Mouse (Mus musculus) left cerebral cortex, adult 18-20 months (tissue): ENCODE measurements around the gene Naa80. TPM values are rescaled to one million over a fixed set of nuclear protein-coding genes. Genes with fewer than 3 reads are reported as not detected.
"Not testable (repeated sequence)": the region's sequence is repeated elsewhere in the genome, so short reads cannot be mapped to it uniquely, and the experiment has no call there.

Experiments
- DNase-seq, 2 experiments: peaks; one replicate each; pipeline ENCODE4 v3.0.0; 2021 to 2022; ENCODE audit warnings: low spot score in 2 of 2, mixed read lengths in 1 of 2
- total RNA-seq, 2 experiments: library from RNA; stranded (reverse); gene quantifications; 2 replicates each; pipeline ENCODE4 v1.2.3; 2021

Naa80 gene
- total RNA-seq, 2 experiments from 2014 or later = 10.1 to 13.4 TPM

DNA sequence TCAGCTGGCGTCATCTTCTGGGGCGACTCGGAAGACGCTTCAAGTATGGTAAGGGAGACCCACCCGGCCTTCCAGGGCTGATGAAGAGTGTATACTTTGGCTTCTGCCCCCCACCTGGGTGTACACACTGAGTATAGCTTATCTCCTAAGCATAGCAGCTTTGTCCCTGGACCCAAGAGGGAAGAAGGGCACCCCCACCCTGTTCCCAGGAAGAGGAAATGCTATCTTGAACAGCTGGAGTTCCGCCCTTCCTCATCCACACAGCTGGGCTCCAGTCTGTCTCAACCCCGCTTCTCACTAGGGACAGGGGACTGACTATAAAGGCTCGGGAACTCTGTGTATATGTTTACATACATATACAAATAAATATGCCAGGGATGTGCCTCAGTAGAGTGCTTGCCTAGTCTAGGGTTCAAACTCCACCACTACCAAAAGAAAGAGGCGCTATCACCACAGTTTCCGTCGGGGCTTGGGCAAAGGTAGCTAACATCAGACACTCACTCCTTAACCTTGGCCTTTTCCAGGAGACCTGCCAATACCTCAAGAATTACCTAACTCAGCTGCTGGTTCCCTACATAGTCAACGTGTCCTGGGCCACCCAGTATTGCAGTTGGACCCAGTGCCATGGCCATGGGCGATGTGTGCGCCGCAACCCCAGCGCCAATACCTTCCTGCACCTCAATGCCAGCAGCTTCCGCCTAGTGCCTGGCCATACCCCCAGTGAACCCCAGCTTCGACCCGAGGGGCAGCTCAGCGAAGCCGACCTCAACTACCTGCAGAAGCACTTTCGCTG lies 7.0 kb upstream of the Naa80 start:
- no peak for DNase-seq

DNA sequence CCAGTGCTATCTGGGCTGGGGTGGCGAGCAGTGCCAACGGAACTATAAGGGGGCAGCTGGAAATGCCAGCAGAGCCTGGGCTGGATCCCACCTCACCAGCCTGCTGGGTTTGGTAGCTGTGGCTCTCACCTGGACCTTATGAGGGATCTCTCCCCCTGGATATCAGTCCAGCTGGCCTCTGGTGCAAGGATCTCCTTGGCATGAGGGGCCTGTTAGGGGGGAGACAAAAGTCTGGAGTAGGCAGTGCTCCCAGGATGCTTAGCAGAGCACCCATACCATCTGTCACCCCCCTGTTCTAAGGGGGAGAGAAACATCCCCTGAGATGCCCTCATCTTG lies 6.4 kb upstream of the Naa80 start:
- DNase-seq = no peak

DNA sequence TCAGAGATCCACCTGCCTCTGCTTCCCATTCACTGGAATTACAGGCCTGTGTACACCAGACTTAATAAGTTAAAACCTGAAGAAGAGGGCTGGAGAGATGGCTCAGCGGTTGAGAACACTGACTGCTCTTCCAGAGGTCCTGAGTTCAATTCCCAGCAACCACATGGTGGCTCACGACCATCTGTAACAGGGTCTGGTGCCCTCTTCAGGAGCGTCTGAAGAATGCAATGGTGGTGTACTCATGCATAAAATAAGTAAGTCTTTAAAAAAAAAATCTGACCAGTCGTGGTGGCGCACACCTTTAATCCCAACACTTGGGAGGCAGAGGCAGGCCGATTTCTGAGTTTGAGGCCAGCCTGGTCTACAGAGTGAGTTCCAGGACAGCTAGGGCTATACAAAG lies 4.9 kb upstream of the Naa80 start:
- DNase-seq = not testable (repeated sequence)

DNA sequence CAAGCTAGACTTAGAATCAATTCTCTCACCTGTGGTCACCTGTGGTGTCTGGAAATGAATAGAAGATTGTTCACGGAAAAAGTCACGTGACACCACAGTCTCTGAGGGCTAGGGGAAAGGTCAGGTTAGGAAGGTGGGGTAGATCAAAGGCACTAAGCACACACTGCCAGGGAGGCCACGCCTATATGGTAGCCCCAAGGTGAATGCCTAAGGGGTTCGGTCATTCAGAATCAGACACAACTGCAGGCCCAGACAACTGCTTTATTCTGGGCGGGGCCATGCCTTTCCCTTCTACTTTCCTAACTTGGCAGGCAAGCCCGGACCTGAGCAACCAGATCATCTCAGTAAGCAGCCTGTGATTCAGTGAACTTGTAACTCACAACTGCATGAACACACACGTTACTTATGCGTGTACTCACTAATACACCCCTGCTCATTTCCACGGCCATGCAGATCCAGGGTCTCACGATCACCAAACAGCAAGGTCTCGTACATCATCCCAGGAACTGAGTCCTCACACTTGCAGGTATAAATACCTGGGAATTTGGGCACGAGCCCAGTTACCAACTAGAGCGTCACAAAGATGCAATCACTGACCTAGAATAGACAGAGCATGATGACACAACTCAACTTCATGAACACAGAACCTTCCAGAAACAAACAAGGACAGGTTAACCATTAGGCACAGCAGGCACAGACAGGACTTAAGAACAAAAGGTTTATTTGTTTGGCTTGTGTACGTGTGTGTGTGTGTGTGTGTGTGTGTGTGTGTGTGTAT lies 2.9 kb upstream of the Naa80 start:
- DNase-seq = no peak

DNA sequence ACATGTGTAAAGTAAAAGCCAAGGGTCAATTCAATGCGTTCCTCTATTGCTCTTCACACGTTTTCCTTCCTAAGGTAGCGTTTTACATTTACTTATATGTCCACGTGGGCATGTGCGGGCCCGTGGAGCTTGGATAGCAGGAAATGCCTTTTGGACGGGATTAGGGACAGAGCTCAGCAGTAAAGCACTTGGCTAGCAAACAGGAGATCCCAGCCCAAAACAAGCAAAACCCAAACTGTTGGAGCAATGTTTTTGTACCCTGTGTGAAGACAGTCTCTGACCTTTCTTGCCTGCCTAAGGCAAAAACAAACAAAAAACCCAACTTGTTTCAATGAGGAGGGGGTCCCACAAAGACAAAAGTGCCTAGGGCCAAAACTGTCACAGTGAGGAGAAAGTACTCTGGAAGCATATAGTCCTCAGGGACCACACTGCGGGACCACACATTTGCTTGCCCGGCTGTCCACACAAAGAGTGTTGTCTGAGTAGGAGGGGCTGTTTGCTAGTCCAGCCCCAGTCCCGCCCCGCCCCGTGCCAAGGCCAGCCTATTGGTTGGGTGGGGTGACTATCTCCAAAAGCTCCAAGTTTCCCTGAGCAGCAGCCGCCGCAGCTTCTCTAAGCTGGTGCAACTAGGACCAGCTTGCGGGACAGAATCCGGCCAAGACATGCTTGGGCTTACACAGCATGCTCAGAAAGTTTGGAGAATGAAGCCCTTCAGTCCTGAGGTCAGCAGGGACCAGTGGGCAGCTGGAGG lies 2.2 kb upstream of the Naa80 start, which contains the start of gene Hyal1:
Gene Hyal1 (plus strand): TSS at position 571 of the 751 bp plus-strand sequence.
- no peak for DNase-seq

DNA sequence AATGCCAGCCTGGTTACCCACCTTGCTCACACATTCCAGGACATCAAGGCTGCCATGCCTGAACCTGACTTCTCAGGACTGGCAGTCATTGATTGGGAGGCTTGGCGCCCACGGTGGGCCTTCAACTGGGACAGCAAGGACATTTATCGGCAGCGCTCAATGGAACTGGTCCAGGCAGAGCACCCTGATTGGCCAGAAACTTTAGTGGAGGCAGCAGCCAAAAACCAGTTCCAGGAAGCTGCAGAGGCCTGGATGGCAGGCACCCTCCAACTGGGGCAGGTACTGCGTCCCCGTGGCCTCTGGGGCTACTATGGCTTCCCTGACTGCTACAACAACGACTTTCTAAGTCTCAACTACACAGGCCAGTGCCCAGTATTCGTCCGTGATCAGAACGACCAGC lies 816 bp upstream of the Naa80 start:
- DNase-seq = no peak

DNA sequence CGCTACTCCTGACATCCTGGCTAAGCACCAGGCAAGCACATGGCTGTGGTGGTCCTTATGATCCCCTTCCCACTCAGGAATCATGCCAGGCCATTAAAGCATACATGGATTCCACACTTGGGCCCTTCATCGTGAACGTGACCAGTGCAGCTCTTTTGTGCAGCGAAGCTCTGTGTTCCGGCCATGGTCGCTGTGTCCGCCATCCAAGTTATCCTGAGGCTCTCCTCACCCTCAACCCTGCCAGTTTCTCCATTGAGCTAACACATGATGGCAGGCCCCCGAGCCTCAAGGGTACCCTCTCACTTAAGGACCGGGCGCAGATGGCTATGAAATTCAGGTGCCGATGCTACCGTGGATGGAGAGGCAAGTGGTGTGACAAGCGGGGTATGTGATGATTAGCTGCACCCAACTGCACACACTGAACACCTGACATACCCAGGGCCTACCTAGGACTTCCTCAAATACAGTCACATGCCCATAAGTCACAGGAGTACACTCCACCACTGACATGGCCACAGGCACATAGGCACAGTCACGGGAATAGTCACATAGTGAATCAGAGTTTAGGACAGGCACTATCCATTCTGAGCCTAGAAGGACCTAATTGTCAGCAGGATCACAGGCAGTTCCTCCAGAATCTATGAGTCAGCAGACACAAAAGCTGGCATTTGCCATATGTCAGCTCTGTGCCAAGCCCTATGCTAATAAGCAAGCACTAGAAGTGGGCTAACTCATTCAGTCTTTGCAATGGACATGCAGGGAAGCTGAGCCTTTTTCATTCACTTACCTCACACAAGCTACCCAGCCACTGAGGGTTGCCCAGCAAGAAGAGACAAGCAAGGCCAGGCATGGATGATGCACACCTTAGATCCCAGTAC lies 575 bp downstream of the Naa80 start:
- no peak for DNase-seq

DNA sequence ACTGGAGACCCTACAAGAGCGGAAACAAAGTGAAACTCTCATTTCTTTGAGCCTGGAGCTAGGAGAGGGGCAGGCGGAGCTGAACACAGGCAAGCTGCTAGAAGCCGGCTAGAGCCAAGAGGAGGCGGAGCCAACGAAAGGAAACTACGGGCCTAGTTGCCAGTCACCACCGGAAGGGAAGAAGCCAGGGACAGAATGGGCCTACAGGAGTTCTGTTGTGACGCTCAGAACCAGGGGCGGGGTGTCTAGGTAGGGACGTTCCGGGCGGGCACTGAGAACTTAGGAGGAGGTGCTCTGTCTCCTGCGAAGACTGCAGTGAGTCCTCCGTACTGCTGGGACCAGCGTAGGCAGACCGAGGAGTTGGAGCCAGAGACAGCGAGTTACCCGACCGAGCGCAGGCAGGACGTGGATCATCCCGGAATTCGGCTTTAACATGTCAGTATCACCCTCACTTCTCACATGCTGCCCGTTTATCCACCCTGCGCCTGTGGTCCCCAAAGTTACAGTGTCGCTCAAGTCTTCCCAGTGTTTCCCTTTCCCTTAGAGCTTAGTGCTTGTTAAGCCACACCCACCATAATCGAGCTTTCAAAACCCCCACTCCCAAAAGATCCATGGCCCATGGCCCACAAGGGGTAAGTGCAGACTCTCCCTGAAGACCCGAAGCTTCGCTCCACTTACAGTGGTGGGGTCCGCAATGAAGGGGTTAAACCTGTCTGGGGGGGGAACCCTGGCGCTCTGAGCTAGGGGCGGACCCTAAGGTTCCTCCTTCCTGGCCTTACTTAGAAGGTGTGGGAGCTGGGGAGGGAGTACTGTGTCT lies 2.0 kb downstream of the Naa80 start, which contains the start of gene Hyal3:
Gene Hyal3 (plus strand): TSS at position 318 of the 817 bp plus-strand sequence.
- peak; percentile 83 to 90 for DNase-seq

DNA sequence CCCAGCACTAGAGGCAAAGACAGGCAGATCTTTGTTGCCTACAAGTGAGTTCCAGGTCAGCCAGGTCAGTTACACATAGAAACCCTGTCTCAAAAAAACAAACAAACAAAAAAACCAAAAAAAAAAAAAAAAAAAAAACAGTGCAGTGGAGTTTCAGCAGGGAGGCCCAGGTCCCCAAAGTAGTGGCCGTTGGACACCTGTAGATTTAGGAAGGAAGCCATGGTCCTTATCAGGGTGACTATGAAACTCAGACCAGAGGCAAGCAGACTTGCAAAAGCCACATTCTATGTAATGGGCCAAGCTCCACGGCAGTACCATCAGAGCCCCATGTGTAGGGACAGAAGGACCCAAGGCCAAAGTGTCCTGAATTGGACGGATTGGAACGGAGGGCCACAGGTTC lies 2.9 kb downstream of the Naa80 start:
- no peak for DNase-seq

DNA sequence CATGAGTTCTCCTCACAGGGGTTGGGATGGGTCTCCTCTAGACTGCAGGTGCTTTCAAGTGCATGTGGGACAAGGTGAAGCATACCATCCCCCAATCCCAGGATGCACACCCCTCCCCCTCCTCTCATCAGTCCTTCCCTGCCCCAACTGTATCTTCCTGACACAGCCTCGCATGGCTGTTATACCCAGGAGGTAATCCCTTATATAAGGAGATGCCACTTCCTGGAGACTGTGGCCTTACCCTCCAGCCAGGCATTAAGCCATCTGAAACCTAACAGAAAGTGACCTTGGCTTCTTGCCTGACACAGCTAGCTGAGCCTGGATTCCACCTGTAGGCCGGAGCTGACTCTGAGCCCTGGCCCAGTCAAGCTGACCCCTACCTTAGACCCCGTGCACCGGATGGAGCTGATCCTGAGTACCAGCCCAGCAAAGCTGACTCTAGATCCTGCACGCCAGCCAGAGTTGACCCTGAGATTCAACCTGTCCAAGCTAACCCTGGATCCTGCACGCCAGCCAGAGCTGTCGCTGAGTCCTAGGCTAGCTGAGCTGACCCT lies 3.9 kb downstream of the Naa80 start:
- DNase-seq = no peak

DNA sequence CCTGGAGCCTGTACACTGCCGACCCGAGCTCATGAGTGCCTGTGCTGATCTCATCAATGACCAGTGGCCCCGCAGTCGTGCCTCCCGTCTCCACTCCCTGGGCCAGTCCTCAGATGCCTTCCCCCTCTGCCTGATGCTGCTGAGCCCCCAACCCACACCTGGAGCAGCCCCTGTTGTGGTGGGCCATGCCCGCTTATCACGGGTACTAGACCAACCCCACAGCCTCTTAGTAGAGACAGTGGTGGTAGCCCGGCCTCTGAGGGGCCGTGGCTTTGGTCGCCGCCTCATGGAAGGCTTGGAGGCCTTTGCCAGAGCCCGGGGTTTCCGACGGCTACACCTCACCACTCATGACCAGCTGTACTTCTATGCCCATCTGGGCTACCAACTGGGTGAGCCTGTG lies 4.5 kb downstream of the Naa80 start:
- no peak for DNase-seq

DNA sequence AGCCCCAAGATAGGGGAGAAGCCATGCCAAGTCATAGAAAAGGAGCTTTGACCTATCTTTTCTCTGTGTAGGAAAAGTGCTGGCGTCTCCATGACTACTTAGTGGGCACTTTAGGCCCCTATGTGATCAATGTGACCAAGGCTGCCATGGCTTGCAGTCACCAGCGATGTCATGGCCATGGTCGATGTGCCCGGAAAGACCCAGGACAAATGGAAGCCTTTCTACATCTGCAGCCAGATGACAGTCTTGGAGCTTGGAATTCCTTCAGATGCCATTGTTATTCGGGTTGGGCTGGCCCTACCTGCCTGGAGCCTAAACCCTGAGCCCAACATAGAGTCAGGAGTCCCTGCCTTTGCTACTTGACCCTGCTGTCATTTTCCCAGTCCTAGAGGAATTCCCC lies 7.8 kb downstream of the Naa80 start:
- no peak for DNase-seq

DNA sequence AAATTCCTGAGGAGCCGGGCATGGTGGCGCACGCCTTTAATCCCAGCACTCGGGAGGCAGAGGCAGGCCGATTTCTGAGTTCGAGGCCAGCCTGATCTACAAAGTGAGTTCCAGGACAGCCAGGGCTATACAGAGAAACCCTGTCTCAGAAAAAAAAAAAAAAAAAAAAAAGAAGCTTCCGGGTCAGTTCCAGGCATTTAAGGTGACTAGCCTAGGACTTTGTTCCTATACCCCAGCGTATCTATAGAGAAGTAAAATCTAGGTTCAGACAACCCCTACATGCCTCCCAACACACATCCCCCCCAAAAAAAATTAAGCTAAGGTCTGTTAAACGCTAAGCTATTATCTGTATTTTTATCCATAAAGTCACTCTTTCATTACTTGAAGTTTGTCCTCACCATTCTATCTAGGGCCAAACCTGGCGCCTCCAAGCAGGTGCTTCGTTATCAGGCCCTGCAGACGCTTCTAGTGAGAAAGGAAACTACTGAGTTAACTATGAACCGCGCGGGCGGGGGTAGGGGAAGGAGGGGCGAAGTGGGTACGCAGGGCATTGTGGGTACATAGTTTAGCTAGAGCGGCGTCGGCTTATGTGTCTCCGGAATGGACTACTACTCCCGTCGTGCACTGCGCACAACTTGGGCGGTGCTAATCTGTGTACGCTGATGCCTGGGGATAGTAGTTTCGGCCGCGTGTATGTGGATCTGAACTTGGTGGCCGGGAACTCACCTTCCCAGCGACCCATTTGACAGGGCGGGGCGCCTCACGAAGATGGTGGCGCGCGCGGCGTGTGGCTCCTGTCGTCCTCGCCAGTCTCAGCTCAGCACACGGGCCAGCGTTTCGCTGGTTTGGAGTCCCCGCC lies 8.5 kb downstream of the Naa80 start, which contains the start of gene Ifrd2:
Gene Ifrd2 (plus strand): TSS at position 669 of the 859 bp plus-strand sequence.
- peak; percentile 98 to 99 for DNase-seq

DNA sequence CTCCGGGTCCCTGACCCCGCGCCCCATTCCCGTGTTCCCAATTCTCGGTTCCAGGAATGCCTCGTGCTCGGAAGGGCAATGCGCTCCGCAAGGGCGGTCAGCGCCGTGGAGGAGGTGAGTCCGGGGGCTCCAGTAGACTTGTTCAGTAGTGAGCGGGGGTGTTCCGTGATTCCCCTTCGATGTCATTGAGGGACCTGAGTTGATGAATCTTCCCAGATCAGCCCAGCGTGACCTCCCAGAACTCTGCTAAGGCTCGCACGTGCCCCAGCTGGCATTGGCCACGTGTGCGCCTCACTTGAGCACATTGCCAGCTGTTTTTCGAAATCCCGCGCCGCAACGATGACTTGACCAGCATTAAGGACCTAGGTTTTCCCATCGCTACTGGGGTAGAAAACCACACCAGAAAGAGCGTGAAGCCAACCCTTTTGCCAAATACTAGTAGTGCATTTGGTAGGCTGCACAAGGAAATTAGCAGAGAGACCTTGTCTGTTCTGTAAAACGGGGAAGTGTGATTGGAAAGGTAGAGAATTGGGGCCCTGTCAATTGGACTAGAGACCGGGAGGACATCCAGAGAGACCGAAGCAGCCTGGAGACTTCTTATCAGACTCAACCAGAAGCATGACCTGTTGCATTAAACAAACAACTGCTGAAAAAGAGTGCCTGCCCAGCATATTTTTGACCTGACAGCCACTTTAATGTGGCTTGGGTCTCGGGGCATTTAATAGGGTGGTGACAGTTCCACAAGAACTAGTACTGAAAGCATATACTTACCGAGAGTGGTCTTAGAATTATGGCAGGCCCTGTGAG lies 9.3 kb downstream of the Naa80 start:
- DNase-seq = no peak

DNA sequence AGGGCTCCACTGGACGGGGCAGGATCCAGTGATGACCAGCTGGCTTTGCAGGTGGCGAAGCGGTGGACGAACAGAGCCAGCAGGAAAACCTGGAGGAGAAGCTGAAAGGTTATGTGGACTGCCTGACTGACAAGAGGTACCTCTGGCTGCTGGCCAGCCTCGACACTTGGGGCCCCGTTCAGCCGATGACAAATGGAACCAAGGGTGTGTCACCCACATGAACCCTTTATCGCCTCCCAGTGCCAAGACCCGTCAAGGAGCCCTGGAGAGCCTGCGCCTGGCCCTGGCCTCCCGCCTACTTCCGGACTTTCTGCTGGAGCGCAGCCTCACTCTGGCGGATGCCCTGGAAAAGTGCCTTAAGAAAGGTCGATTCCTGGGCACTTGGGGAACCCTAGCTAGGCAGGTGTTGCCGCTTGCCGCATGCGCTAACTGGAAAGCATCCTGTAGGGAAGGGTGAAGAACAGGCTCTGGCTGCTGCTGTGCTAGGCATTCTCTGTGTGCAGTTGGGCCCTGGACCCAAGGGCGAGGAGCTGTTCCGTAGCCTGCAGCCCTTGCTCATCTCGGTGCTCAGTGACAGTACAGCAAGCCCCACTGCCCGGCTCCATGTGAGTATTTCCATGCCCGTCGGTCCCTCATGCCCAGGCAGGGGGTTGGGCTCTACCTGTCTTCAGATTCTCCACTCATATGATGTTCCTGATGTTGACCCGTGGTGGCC lies 11.5 kb downstream of the Naa80 start:
- DNase-seq = no peak

DNA sequence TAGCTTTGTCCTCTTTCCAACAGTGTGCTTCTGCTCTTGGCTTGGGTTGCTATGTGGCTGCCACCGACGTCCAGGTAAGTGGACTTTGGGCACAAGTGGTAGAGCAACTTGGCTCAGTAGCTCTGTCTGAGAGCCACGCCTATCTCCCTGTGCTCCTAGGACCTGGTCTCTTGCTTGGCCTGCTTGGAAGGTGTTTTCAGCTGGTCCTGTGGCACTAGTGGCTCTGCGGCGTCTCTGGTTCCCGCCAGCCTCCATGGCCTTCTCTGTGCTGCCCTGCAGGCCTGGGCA lies 12.0 kb downstream of the Naa80 start:
- DNase-seq = no peak
